Mouse (Mus musculus): ENCODE data around the gene Osbpl10. TPM values are rescaled to one million over a fixed set of nuclear protein-coding genes. Genes with fewer than 3 reads are reported as not detected.

The Osbpl10 gene
- polyA plus RNA-seq, 1 experiment from 2014 or later = 1.4 TPM

DNA sequence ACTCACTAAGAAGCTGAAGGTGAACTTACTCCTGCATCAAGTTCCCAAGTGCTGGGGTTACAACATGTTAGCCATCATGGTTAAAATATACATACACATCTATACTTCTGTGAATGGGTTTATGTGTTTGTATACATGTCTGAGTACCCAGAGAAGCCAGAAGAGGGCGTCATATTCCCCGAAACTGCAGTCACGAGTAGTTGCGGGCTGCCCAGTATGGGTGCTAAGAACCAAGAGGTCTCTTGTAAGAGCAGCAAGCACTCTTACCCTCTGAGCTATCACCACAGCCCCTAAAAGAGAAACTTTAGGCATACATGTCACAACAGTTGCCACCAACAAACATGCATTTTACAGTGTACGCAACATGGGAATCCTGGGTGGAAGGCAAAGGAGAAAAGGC, 261.5 kb downstream of the Osbpl10 start:
- peaks cover 38% of the 10 kb centered on the region for H3K36me3 ChIP-seq (ENCODE audit: control insufficient read depth, insufficient read depth, low read length)
- no peak overlapping the region for H3K27ac ChIP-seq (ENCODE audit: low read length)
- 91% methylated on average over 5 of the region's 5 CpGs for WGBS
- H3K4me2 ChIP-seq (ENCODE audit: low read depth, low read length) = no peak overlapping the region
- ATAC-seq = no peak
- no peak overlapping the region for H3K4me3 ChIP-seq (ENCODE audit: low read length)
- H3K9ac ChIP-seq (ENCODE audit: low read depth, low read length) = no peak overlapping the region
- H3K9me3 ChIP-seq (ENCODE audit: control insufficient read depth, low read length) = no peaks in the 10 kb centered on the region
- no peaks in the 10 kb centered on the region for H3K4me1 ChIP-seq (ENCODE audit: control insufficient read depth, insufficient read depth, low read length)
- no peaks in the 10 kb centered on the region for H3K27me3 ChIP-seq (replicated peaks; ENCODE audit: control insufficient read depth, insufficient read depth, low read length)

DNA sequence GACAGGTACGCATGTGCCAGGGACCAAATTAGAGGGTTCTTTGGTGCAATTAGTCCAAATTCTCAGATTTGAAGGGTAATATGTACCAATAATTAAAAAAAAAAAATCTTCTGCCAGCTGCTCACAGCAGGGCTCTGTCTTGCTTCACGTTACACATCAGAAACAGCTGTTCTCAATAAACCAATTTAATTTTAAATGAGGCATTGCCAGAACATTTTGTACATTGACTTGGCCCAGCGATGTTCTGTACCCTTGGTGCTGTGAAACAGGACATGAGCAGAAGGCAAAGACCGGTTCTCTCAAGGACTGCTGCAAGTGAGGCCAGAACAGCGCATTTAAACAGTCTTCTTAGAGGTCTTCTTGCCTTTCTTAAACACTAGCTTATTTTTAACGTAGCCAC, 265.3 kb downstream of the Osbpl10 start:
- ATAC-seq = no peak
- 83% methylated on average over 6 of the region's 6 CpGs for WGBS

DNA sequence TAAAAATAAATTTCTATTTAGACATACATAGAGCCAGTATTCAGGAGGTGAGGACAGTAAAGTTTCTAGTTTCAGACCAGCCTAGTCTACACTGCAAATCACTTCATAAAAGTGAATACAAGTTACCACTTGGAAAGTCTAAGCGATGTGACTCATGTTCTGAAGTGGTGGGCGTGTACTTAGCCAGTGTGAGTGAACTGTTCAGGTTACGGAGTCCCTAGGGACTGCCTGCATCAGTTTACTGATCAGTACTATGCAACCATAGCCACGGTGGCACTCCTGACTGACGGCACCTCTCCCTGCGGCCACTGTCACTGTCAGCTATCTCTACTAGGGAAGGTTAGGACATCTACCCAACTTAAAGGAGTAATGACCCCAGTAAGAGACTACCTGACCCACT, 266.7 kb downstream of the Osbpl10 start:
- no peak for ATAC-seq
- Histone ChIP-seq H3K36me3 (ENCODE audit: control insufficient read depth, insufficient read depth, low read length) (peaks cover 29% of the 10 kb centered on the region), H3K9me3 (ENCODE audit: control insufficient read depth, low read length) (no peaks in the 10 kb centered on the region)

More for the DNA sequence above, 265.3 kb downstream of the Osbpl10 start:
- Histone ChIP-seq H3K27ac (ENCODE audit: low read length) (no peak overlapping the region), H3K4me1 (ENCODE audit: control insufficient read depth, insufficient read depth, low read length) (no peaks in the 10 kb centered on the region), H3K9ac (ENCODE audit: low read depth, low read length) (no peak overlapping the region), H3K9me3 (ENCODE audit: control insufficient read depth, low read length) (no peaks in the 10 kb centered on the region), H3K27me3 (replicated peaks; ENCODE audit: control insufficient read depth, insufficient read depth, low read length) (no peaks in the 10 kb centered on the region), H3K4me2 (ENCODE audit: low read depth, low read length) (no peak overlapping the region), H3K36me3 (ENCODE audit: control insufficient read depth, insufficient read depth, low read length) (peaks cover 33% of the 10 kb centered on the region), H3K4me3 (ENCODE audit: low read length) (no peak overlapping the region)

DNA sequence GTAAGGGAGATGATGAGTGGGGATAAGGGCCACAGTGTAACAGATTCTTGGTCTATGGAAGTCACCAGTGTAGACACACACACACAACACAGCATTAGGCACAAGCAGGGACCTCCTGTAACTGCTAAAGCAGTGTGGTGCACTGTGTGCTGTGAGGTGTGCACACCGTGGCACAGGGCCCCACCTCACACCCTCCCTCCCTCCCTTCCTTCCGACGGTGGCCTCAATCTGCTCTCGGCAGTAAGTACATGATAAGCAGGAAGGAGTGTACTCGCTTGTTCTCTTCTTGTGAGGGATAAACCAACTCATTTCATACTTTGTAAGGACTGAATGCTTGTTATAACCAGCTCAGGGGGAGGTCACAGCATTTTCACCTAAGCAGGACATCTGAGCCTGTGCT, 270.8 kb downstream of the Osbpl10 start:
- Histone ChIP-seq H3K27me3 (replicated peaks; ENCODE audit: control insufficient read depth, insufficient read depth, low read length) (no peaks in the 10 kb centered on the region), H3K9ac (ENCODE audit: low read depth, low read length) (no peak overlapping the region), H3K36me3 (ENCODE audit: control insufficient read depth, insufficient read depth, low read length) (peaks cover 11% of the 10 kb centered on the region), H3K27ac (ENCODE audit: low read length) (0 out of 2 replicates have a peak overlapping the region, but pooled peaks have one; percentile 8), H3K4me1 (ENCODE audit: control insufficient read depth, insufficient read depth, low read length) (no peaks in the 10 kb centered on the region), H3K9me3 (ENCODE audit: control insufficient read depth, low read length) (no peaks in the 10 kb centered on the region), H3K4me3 (ENCODE audit: low read length) (no peak overlapping the region), H3K4me2 (ENCODE audit: low read depth, low read length) (no peak overlapping the region)
- 54% methylated on average over 5 of the region's 5 CpGs for WGBS
- ATAC-seq = peak; percentile 52; the same call in 1 of the 2 replicates

More for the DNA sequence above, 266.7 kb downstream of the Osbpl10 start:
- no peaks in the 10 kb centered on the region for H3K4me1 ChIP-seq (ENCODE audit: control insufficient read depth, insufficient read depth, low read length)
- H3K4me3 ChIP-seq (ENCODE audit: low read length) = no peak overlapping the region
- H3K9ac ChIP-seq (ENCODE audit: low read depth, low read length) = no peak overlapping the region
- H3K27ac ChIP-seq (ENCODE audit: low read length) = no peak overlapping the region
- H3K4me2 ChIP-seq (ENCODE audit: low read depth, low read length) = no peak overlapping the region
- no peaks in the 10 kb centered on the region for H3K27me3 ChIP-seq (replicated peaks; ENCODE audit: control insufficient read depth, insufficient read depth, low read length)
- 89% methylated on average over 6 of the region's 6 CpGs for WGBS

DNA sequence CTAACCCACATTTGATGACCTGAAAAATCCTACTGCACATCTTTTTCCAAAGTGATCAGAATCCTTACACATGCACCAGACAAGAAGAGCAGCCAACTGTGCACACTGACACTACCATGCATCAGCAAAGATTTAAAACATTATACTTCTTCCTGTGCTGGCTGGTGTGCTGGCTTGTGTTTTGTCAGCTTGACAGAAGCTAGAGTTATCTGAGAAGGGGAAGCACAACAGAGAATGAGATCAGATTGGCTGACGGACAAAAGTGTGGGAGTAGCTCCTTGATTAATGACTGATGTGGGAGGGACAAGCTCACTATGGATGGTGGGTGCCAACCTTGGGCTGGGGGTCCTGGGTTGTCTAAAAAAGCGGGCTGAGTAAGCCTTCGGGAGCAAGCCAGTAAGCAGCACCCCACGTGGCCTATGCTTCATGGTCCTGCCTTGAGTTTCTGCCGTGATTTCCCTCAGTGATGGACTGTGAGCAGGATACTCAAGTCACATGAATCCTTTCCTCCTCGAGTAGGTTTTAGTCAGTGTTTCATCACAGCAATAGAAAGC, 279.4 kb downstream of the Osbpl10 start:
- no peak for ATAC-seq
- 0 out of 2 replicates have a peak, but pooled peaks cover 6% of the 10 kb centered on the region for H3K36me3 ChIP-seq (ENCODE audit: control insufficient read depth, insufficient read depth, low read length)

DNA sequence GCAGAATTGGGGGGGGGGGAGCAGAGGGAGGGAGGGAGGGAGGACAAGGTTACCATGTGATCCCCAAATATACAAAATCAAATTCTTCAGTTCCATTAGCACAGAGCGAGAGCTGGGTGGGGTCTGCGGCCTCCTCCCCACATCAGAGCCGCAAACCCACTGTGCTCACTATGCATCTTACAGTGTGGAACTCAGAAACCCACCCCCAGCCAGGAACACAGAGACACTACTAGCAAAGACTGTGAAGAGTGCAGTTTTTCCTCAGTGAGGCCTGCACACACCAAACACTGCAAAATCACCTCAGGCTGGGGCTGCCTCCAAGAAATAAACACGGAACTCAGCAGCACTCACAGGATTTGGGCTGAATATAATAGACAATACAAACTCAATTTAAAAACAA, 281.5 kb downstream of the Osbpl10 start:
- Histone ChIP-seq H3K27ac (ENCODE audit: low read length) (no peak overlapping the region), H3K4me1 (ENCODE audit: control insufficient read depth, insufficient read depth, low read length) (no peaks in the 10 kb centered on the region), H3K27me3 (replicated peaks; ENCODE audit: control insufficient read depth, insufficient read depth, low read length) (no peaks in the 10 kb centered on the region), H3K9ac (ENCODE audit: low read depth, low read length) (no peak overlapping the region), H3K9me3 (ENCODE audit: control insufficient read depth, low read length) (no peaks in the 10 kb centered on the region), H3K4me2 (ENCODE audit: low read depth, low read length) (no peak overlapping the region), H3K4me3 (ENCODE audit: low read length) (no peak overlapping the region), H3K36me3 (ENCODE audit: control insufficient read depth, insufficient read depth, low read length) (0 out of 2 replicates have a peak, but pooled peaks cover 6% of the 10 kb centered on the region)
- ATAC-seq = no peak
- WGBS = 86% methylated on average over 4 of the region's 4 CpGs

More for the DNA sequence above, 279.4 kb downstream of the Osbpl10 start:
- WGBS = 69% methylated on average over 6 of the region's 6 CpGs
- no peaks in the 10 kb centered on the region for H3K9me3 ChIP-seq (ENCODE audit: control insufficient read depth, low read length)
- no peaks in the 10 kb centered on the region for H3K4me1 ChIP-seq (ENCODE audit: control insufficient read depth, insufficient read depth, low read length)
- H3K4me3 ChIP-seq (ENCODE audit: low read length) = no peak overlapping the region
- no peak overlapping the region for H3K9ac ChIP-seq (ENCODE audit: low read depth, low read length)
- H3K4me2 ChIP-seq (ENCODE audit: low read depth, low read length) = no peak overlapping the region
- H3K27me3 ChIP-seq (replicated peaks; ENCODE audit: control insufficient read depth, insufficient read depth, low read length) = no peaks in the 10 kb centered on the region
- no peak overlapping the region for H3K27ac ChIP-seq (ENCODE audit: low read length)

DNA sequence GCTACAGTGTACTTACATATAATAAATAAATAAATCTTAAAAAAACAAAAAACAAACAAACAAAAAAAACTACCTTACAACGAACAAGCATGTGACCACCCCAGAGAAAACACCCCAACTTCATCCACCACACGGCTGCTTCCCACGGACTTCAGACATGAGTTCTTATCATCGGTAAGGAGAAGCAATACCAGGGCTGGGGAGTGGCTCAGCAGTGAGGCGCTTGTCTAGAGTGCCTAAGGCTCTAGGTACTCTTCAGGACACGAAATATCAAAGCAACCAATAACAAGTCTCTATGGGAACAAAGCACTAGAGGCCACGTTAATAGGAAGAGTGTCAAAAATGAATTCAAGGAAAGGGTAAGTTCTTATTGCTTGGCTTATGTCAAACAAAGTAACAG, 282.1 kb downstream of the Osbpl10 start:
- peak; percentile 72 for ATAC-seq
- no peaks in the 10 kb centered on the region for H3K4me1 ChIP-seq (ENCODE audit: control insufficient read depth, insufficient read depth, low read length)
- no peaks in the 10 kb centered on the region for H3K27me3 ChIP-seq (replicated peaks; ENCODE audit: control insufficient read depth, insufficient read depth, low read length)
- no peak overlapping the region for H3K9ac ChIP-seq (ENCODE audit: low read depth, low read length)
- no peak overlapping the region for H3K4me3 ChIP-seq (ENCODE audit: low read length)
- no peak overlapping the region for H3K27ac ChIP-seq (ENCODE audit: low read length)
- 74% methylated on average over 7 of the region's 7 CpGs for WGBS
- H3K9me3 ChIP-seq (ENCODE audit: control insufficient read depth, low read length) = no peaks in the 10 kb centered on the region
- H3K36me3 ChIP-seq (ENCODE audit: control insufficient read depth, insufficient read depth, low read length) = 0 out of 2 replicates have a peak, but pooled peaks cover 6% of the 10 kb centered on the region
- no peak overlapping the region for H3K4me2 ChIP-seq (ENCODE audit: low read depth, low read length)

DNA sequence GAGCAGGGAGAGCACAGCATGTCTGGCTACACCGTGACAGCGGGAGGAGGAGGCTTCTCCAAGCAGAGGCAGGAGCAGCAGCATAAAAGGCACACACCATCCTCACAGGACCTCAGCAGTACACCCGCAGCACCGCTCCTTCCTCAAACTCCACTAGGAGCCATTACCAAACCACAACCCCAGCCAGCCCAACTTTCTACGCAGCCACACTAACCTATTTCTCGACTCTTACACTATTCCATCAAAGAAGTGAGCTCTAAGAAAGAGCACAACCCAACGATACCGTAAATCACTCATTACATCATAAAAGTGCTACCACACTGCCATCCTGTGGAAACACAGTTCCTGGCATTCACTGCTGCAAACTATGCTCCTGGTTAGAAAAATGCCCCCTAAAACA, 283.1 kb downstream of the Osbpl10 start:
- WGBS = 70% methylated on average over 8 of the region's 8 CpGs
- Histone ChIP-seq H3K4me3 (ENCODE audit: low read length) (no peak overlapping the region), H3K36me3 (ENCODE audit: control insufficient read depth, insufficient read depth, low read length) (0 out of 2 replicates have a peak, but pooled peaks cover 6% of the 10 kb centered on the region), H3K4me1 (ENCODE audit: control insufficient read depth, insufficient read depth, low read length) (no peaks in the 10 kb centered on the region), H3K4me2 (ENCODE audit: low read depth, low read length) (no peak overlapping the region), H3K27ac (ENCODE audit: low read length) (no peak overlapping the region), H3K9me3 (ENCODE audit: control insufficient read depth, low read length) (no peaks in the 10 kb centered on the region), H3K9ac (ENCODE audit: low read depth, low read length) (no peak overlapping the region), H3K27me3 (replicated peaks; ENCODE audit: control insufficient read depth, insufficient read depth, low read length) (no peaks in the 10 kb centered on the region)
- ATAC-seq = no peak

DNA sequence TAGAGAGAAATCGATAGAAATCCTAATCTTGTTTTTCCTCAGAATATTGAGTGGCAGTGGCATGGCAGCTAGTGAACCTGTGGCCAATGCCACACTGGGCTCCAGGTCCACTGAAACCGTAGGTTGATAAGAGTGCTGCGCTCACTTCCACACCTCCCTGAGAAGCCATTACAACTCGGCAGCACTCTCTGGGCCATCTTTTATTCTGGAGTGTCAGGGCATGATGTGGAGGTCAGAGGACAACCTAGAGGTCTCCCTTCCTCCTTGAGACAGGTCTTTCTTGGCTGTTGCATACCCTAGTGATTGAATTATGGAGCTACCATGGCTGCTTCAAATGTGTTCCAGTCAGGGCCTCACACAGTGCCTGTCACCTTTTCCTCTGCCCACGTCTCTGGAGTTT, 283.5 kb downstream of the Osbpl10 start:
- 0 out of 2 replicates have a peak, but pooled peaks cover 3% of the 10 kb centered on the region for H3K36me3 ChIP-seq (ENCODE audit: control insufficient read depth, insufficient read depth, low read length)
- no peak for ATAC-seq

DNA sequence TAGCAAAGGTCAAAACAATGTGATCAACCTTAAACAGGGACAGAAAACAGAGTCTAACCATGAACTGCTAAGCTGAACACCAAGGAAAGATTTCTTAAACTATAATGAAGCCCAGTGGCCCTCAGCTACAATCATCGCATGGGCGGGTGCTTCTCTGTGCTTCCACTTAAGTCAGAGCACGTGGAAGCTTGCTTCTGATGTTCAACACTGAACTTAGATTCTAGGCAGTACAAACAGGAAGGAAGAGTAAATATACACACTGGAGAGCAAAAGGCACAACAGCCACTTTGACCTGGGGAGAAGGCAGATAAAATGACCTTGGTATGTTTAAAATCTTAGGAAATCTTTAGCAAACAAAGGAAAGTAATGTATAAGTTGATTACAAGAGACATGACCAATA, 293.2 kb downstream of the Osbpl10 start:
- H3K4me1 ChIP-seq (ENCODE audit: control insufficient read depth, insufficient read depth, low read length) = 0 out of 2 replicates have a peak, but pooled peaks cover 2% of the 10 kb centered on the region
- no peaks in the 10 kb centered on the region for H3K9me3 ChIP-seq (ENCODE audit: control insufficient read depth, low read length)
- H3K4me2 ChIP-seq (ENCODE audit: low read depth, low read length) = no peak overlapping the region
- no peak overlapping the region for H3K4me3 ChIP-seq (ENCODE audit: low read length)
- H3K27ac ChIP-seq (ENCODE audit: low read length) = no peak overlapping the region
- no peak overlapping the region for H3K9ac ChIP-seq (ENCODE audit: low read depth, low read length)
- no peaks in the 10 kb centered on the region for H3K27me3 ChIP-seq (replicated peaks; ENCODE audit: control insufficient read depth, insufficient read depth, low read length)
- 73% methylated on average over 3 of the region's 3 CpGs for WGBS
- no peak for ATAC-seq
- peaks cover 9% of the 10 kb centered on the region for H3K36me3 ChIP-seq (ENCODE audit: control insufficient read depth, insufficient read depth, low read length)

More for the DNA sequence above, 283.5 kb downstream of the Osbpl10 start:
- no peaks in the 10 kb centered on the region for H3K9me3 ChIP-seq (ENCODE audit: control insufficient read depth, low read length)
- no peaks in the 10 kb centered on the region for H3K27me3 ChIP-seq (replicated peaks; ENCODE audit: control insufficient read depth, insufficient read depth, low read length)
- H3K4me2 ChIP-seq (ENCODE audit: low read depth, low read length) = no peak overlapping the region
- H3K9ac ChIP-seq (ENCODE audit: low read depth, low read length) = no peak overlapping the region
- 76% methylated on average over 5 of the region's 5 CpGs for WGBS
- H3K4me1 ChIP-seq (ENCODE audit: control insufficient read depth, insufficient read depth, low read length) = no peaks in the 10 kb centered on the region
- no peak overlapping the region for H3K27ac ChIP-seq (ENCODE audit: low read length)
- no peak overlapping the region for H3K4me3 ChIP-seq (ENCODE audit: low read length)
